8 mouse cellular contexts compared by ENCODE assay signal in genomic region chr2:36235917-36236316, GRCm38 (mm10). TPM values are rescaled to one million over a fixed set of nuclear protein-coding genes. Genes with fewer than 3 reads are reported as not detected.
A peak's percentile ranks its signal among the peaks of the same experiment; 100 is the strongest.
DNase-seq lines count a peak whose midpoint lies in the region; ATAC-seq and TF ChIP-seq lines count a peak whose summit lies in the region.
"Had no signal": no experiment of that assay in that cellular context is flagged by ENCODE, and none has a peak within 500 bp of the region (broad histone marks: within the 10 kb centered on the region; RNA-seq: fewer than 3 reads in every experiment).

No protein-coding gene starts in this region.

- no peak overlapping the region for H3ac ChIP-seq in myocyte (ENCODE audit: control insufficient read depth, insufficient read length)

- TF ChIP-seq POLR2A in myocyte (IDR thresholded peaks at IDR 0.05; ENCODE audit: insufficient read length, low read depth) = no peak
- TF ChIP-seq POLR2A in thymus, adult 2 months (IDR thresholded peaks at IDR 0.05; ENCODE audit: control insufficient read depth, extremely low read depth, insufficient read depth, low read length, poor library complexity) = no peak

- no peak overlapping the region for H3K4me2 ChIP-seq in midbrain, embryonic 14.5 days (ENCODE audit: low read length)
- H3K4me2 ChIP-seq in midbrain, embryonic 11.5 days = no peak overlapping the region
- H3K4me2 ChIP-seq in myocyte (ENCODE audit: low read depth) = peak overlapping the region; percentile 69
- H3K4me2 ChIP-seq: liver, embryonic 15.5 days had no signal

- no peak overlapping the region for H3K9ac ChIP-seq in midbrain, embryonic 14.5 days (replicated peaks; ENCODE audit: low read length)
- no peak overlapping the region for H3K9ac ChIP-seq in midbrain, embryonic 11.5 days (ENCODE audit: low read length)
- H3K9ac ChIP-seq: liver, embryonic 15.5 days had no signal

- no peak for ATAC-seq in midbrain, embryonic 14.5 days (ENCODE audit: low FRiP score, low TSS enrichment)
- ATAC-seq in midbrain, embryonic 11.5 days (ENCODE audit: low FRiP score) = no peak

- H3K36me3 ChIP-seq in midbrain, embryonic 14.5 days (ENCODE audit: control insufficient read depth, insufficient read depth, low read length) = no peaks in the 10 kb centered on the region
- no peaks in the 10 kb centered on the region for H3K36me3 ChIP-seq in midbrain, embryonic 11.5 days (ENCODE audit: control insufficient read depth, insufficient read depth, low read length)
- H3K36me3 ChIP-seq in myocyte (ENCODE audit: control insufficient read depth, insufficient read depth) = peaks cover 39% of the 10 kb centered on the region
- H3K36me3 ChIP-seq in thymus, adult 2 months (ENCODE audit: control insufficient read depth, insufficient read depth, low read length) = no peaks in the 10 kb centered on the region

- H3K4me3 ChIP-seq in midbrain, embryonic 14.5 days (replicated peaks; ENCODE audit: low read depth, low read length) = no peak overlapping the region
- no peak overlapping the region for H3K4me3 ChIP-seq in midbrain, embryonic 11.5 days (ENCODE audit: low read depth, low read length)
- peak overlapping the region; percentile 10 for H3K4me3 ChIP-seq in myocyte
- no peak overlapping the region for H3K4me3 ChIP-seq in thymus, adult 2 months (ENCODE audit: control insufficient read depth, insufficient read depth, low read length)
- H3K4me3 ChIP-seq: liver, embryonic 15.5 days had no signal

- H3K27me3 ChIP-seq in midbrain, embryonic 14.5 days (ENCODE audit: control insufficient read depth, insufficient read depth, low read length) = no peaks in the 10 kb centered on the region
- H3K27me3 ChIP-seq in midbrain, embryonic 11.5 days (ENCODE audit: control insufficient read depth, insufficient read depth, low read length) = no peaks in the 10 kb centered on the region
- H3K27me3 ChIP-seq in myocyte (ENCODE audit: control insufficient read depth, insufficient read depth, insufficient read length) = no peaks in the 10 kb centered on the region
- peaks cover 4% of the 10 kb centered on the region; the same call in 1 of the 2 replicates for H3K27me3 ChIP-seq in thymus, adult 2 months (ENCODE audit: control insufficient read depth, insufficient read depth, low read length)

- H3K9me3 ChIP-seq in midbrain, embryonic 14.5 days (ENCODE audit: control insufficient read depth, low read length) = no peaks in the 10 kb centered on the region
- peaks cover 3% of the 10 kb centered on the region for H3K9me3 ChIP-seq in midbrain, embryonic 11.5 days (ENCODE audit: control insufficient read depth, low read length)
- H3K9me3 ChIP-seq: liver, embryonic 15.5 days had no signal

- no peaks in the 10 kb centered on the region for H3K4me1 ChIP-seq in midbrain, embryonic 14.5 days (ENCODE audit: control insufficient read depth, insufficient read depth, low read length)
- no peaks in the 10 kb centered on the region for H3K4me1 ChIP-seq in midbrain, embryonic 11.5 days (ENCODE audit: control insufficient read depth, insufficient read depth, low read length)
- no peaks in the 10 kb centered on the region for H3K4me1 ChIP-seq in thymus, adult 2 months (replicated peaks; ENCODE audit: control insufficient read depth, insufficient read depth, low read length)

- peak; percentile 52 for DNase-seq in midbrain, embryonic 14.5 days
- no peak for DNase-seq in midbrain, embryonic 11.5 days (ENCODE audit: low spot score, missing footprints)
- DNase-seq in cerebellum, adult 9-11 months = peak; percentile 92
- DNase-seq in heart, postnatal 25 days (ENCODE audit: low spot score) = peak; percentile 21
- no peak for DNase-seq in embryo, embryonic 10 days (ENCODE audit: low spot score)
- DNase-seq in thymus, adult 2 months = no peak

- peaks cover 55% of the 10 kb centered on the region for H3K79me2 ChIP-seq in myocyte (ENCODE audit: control insufficient read depth, insufficient read depth)

- no peak overlapping the region for H3K27ac ChIP-seq in midbrain, embryonic 14.5 days (replicated peaks; ENCODE audit: low read depth, low read length)
- no peak overlapping the region for H3K27ac ChIP-seq in midbrain, embryonic 11.5 days (ENCODE audit: low read depth, low read length)
- H3K27ac ChIP-seq in thymus, adult 2 months (ENCODE audit: control insufficient read depth, insufficient read depth, low read length) = no peak overlapping the region
- H3K27ac ChIP-seq: liver, embryonic 15.5 days had no signal

- WGBS in midbrain, embryonic 14.5 days = 50% methylated on average over 4 of the region's 4 CpGs
- 85% methylated on average over 4 of the region's 4 CpGs for WGBS in midbrain, embryonic 11.5 days
- 54% methylated on average over 4 of the region's 4 CpGs for WGBS in thymus, adult 2 months

- no peak for TF ChIP-seq CTCF in thymus, adult 2 months (IDR thresholded peaks at IDR 0.05; ENCODE audit: borderline replicate concordance, control insufficient read depth, extremely low read depth, insufficient read depth, low read length, poor library complexity)

- intact Hi-C loops in heart, postnatal 25 days (cut with DNase I) = loop anchor here (5.0 kb wide), 1 partner anchor 41 kb away; no protein-coding TSS in a partner anchor

TF ChIP-seq in myocyte, 11 proteins besides CTCF, POLR2A, EP300 and RAD21:
- TF ChIP-seq E2F4 (IDR thresholded peaks at IDR 0.05; ENCODE audit: insufficient read depth) (no peak), POLR2AphosphoS2 (IDR thresholded peaks at IDR 0.05; ENCODE audit: insufficient read length, low read depth) (no peak), MYOD1 (IDR thresholded peaks at IDR 0.05; ENCODE audit: control insufficient read depth in 1 of 3, insufficient read length in 2 of 3, low read depth in 2 of 3) (no peak), USF1 (IDR thresholded peaks at IDR 0.05; ENCODE audit: low read depth) (no peak), REST (IDR thresholded peaks at IDR 0.05; ENCODE audit: insufficient read depth, insufficient read length) (no peak), MYOG (IDR thresholded peaks at IDR 0.05; ENCODE audit: control insufficient read depth in 1 of 3, insufficient read depth in 1 of 3, insufficient read length in 2 of 3, low read depth in 2 of 3) (no peak), CEBPB (IDR thresholded peaks at IDR 0.05; ENCODE audit: insufficient read depth, poor library complexity, severe bottlenecking) (no peak), SRF (IDR thresholded peaks at IDR 0.05; ENCODE audit: control insufficient read depth, insufficient read length, low read depth) (no peak), MAX (IDR thresholded peaks at IDR 0.05; ENCODE audit: low read depth) (no peak), TCF12 (IDR thresholded peaks at IDR 0.05; ENCODE audit: insufficient read depth, poor library complexity, severe bottlenecking) (no peak), TCF3 (IDR thresholded peaks at IDR 0.05; ENCODE audit: insufficient read length, low read depth) (no peak)

RNA-seq across cellular contexts. Expression of gene Ptgs1, which starts 5.7 kb away (rescaled TPM):
- polyA plus RNA-seq in midbrain, embryonic 14.5 days (2014; fragmentation: Nextera tagmentation; extraction: Ambion mirVana) = 2.2 and 4.3 TPM in 2 replicates
- 3.0 and 4.2 TPM in 2 replicates for polyA plus RNA-seq in midbrain, embryonic 11.5 days (2014; fragmentation: Nextera tagmentation; extraction: Ambion mirVana)
- 10 to 100 TPM; 16.4 to 16.8 TPM for total RNA-seq in heart, postnatal 25 days (2021)
- 122 TPM for polyA plus RNA-seq in myocyte (2012; fragmentation: generic; extraction: Trizol)
- polyA plus RNA-seq in thymus, adult 2 months (2012; rRNA removed) = 12.7 and 15.0 TPM in 2 replicates

Comparison
In these comparisons a context has a peak if more than half of its experiments do, and no peak if none do; other contexts are left out.
1. DNase-seq: peak in midbrain, embryonic 14.5 days (single experiment), cerebellum, adult 9-11 months (single experiment) and heart, postnatal 25 days (single experiment); none in midbrain, embryonic 11.5 days (single experiment), embryo, embryonic 10 days (single experiment) and thymus, adult 2 months (single experiment).